Mouse (Mus musculus) forebrain, embryonic 12.5 days (tissue): ENCODE measurements around the gene Lrrc8d. TPM values are rescaled to one million over a fixed set of nuclear protein-coding genes. Genes with fewer than 3 reads are reported as not detected.
A peak's percentile ranks its signal among the peaks of the same experiment; 100 is the strongest.

Experiments
- ATAC-seq: fragments of 200-750 bp; cut with Nextera tagmentation; 2 replicates; pipeline ENCODE4 v1.8.0; 2017; ENCODE audit warnings: moderate TSS enrichment; ENCODE audit not compliant: low FRiP score
- H3K27ac ChIP-seq: fragments of 300-500 bp; sonication (generic); 2 replicates; pipeline ENCODE4 v1.5.1; 2016; ENCODE audit warnings: mild to moderate bottlenecking
- H3K27me3 ChIP-seq: fragments of 300-500 bp; sonication (generic); 2 replicates; pipeline ENCODE4 v1.6.1; 2016; ENCODE audit warnings: mild to moderate bottlenecking
- H3K36me3 ChIP-seq: fragments of 300-500 bp; sonication (generic); replicated peaks from 2 replicates; pipeline ENCODE4 v1.6.1; 2016; ENCODE audit warnings: mild to moderate bottlenecking
- H3K4me1 ChIP-seq: fragments of 300-500 bp; sonication (generic); 2 replicates; pipeline ENCODE4 v1.6.1; 2016
- H3K4me2 ChIP-seq: fragments of 300-500 bp; sonication (generic); 2 replicates; pipeline ENCODE4 v1.6.1; 2016; ENCODE audit warnings: mild to moderate bottlenecking, moderate library complexity
- H3K4me3 ChIP-seq: fragments of 300-500 bp; sonication (generic); replicated peaks from 2 replicates; pipeline ENCODE4 v1.5.1; 2016; ENCODE audit warnings: mild to moderate bottlenecking
- H3K9ac ChIP-seq: fragments of 300-500 bp; sonication (generic); 2 replicates; pipeline ENCODE4 v1.6.1; 2016; ENCODE audit warnings: mild to moderate bottlenecking
- H3K9me3 ChIP-seq: fragments of 300-500 bp; sonication (generic); 2 replicates; pipeline ENCODE4 v1.6.1; 2016
- WGBS: fragments of 180-500 bp; shearing (Covaris S2); methylation state at CpG from one replicate; pipeline ENCODE4 v1.1.7; 2016; 5-methylcytosine and 5-hydroxymethylcytosine counted together
- polyA plus RNA-seq: library from polyadenylated mRNA; unstranded; fragments of >200 nt; fragmentation: Nextera tagmentation; extraction: Ambion mirVana; gene quantifications from 2 replicates; pipeline ENCODE4 v1.2.1, GENCODE M21; 2016

Lrrc8d gene
- polyA plus RNA-seq, 1 experiment from 2014 or later, result 32.7 TPM

DNA sequence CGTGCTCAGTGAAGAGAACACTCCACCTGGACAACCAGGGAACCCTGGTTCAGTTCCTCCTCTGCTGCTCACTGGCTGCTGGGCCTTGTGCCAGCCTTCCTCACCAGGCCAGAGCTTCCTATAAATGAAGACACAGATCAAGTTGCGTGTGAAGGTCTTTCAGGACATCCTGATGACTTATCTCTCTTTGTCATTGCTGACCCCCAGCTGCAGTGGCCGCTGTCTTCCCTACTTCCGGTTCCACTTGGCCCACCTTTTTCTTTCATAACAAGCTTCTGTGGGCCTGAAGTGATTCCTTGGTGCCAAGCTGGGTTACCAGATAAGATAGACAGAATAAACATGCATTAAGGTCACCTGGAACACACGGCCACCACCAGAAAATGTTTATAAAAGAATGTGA, 90.0 kb downstream of the Lrrc8d start:
- ATAC-seq, result no peak
- Histone ChIP-seq H3K36me3 (no peaks in the 10 kb centered on the region), H3K27ac (no peak overlapping the region), H3K9ac (no peak overlapping the region), H3K27me3 (no peaks in the 10 kb centered on the region), H3K4me3 (no peak overlapping the region), H3K9me3 (no peaks in the 10 kb centered on the region), H3K4me1 (peaks cover 37% of the 10 kb centered on the region), H3K4me2 (no peak overlapping the region)
- WGBS, result 88% methylated on average over 5 of the region's 5 CpGs

DNA sequence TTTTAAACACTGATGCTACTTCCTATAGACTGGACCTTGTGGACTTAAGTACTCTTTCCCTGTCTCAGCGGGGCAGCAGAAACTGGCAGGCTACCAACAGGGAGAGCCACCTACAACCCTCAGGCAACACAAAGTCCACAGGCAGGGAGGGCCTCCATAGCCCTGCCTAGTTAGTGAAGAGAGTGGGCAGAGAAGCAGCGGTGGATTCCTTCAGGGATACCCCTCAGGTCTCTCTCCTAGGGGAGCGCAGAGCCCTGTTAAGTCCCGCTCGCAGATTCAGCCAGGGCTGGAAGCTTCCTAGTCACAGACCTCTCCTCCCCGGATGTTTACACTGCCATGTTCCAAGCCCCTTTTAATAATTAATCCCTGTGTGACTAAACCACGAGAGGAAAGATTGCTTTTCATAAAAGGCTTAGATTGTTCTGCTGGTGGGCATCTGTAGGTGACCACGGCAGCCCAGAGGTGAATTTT, 92.6 kb downstream of the Lrrc8d start:
- no peaks in the 10 kb centered on the region for H3K36me3 ChIP-seq
- no peak overlapping the region for H3K4me3 ChIP-seq
- ATAC-seq, result 0 out of 2 replicates have a peak, but pooled peaks have one; percentile 51
- WGBS, result 34% methylated on average over 8 of the region's 8 CpGs
- H3K4me2 ChIP-seq, result 0 out of 2 replicates have a peak overlapping the region, but pooled peaks have one; percentile 0
- H3K27ac ChIP-seq, result peak overlapping the region; percentile 50; the same call in 1 of the 2 replicates
- H3K9me3 ChIP-seq, result no peaks in the 10 kb centered on the region
- peaks cover 28% of the 10 kb centered on the region for H3K4me1 ChIP-seq
- no peaks in the 10 kb centered on the region for H3K27me3 ChIP-seq
- 0 out of 2 replicates have a peak overlapping the region, but pooled peaks have one; percentile 12 for H3K9ac ChIP-seq

DNA sequence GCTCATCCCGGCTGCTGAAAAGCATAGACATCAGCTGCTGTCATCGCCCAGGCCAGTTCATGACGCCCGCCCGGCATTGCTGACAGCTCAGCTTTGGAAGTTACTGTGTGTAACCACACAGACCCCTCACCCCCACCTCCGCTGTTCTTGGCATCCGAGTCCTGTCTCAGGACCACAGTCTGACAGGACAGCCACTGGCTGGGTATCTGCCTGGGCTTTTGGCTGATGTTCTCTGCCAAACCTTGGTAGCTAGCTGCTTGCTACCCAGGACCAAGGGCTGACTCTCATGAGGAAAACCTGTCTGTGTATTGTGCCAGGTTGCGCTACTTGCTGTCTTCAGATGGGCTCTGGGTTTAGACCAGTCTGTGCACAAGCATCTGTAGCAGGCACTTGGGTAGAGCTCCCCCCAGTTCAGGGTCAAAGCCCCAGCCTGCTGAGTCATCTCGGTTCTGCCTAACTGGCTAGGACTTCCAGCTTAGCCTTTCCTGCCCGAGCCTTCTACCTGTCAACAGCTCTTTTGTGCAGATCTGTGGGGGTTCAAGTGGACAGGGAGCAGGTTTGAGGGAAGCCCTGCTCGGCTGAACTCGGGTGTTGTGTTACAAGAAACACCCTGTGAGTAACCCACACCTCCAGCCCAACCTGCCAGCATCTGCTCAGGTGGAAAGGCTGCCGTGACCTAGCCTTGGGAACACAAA, 93.2 kb downstream of the Lrrc8d start:
- H3K4me2 ChIP-seq, result 0 out of 2 replicates have a peak overlapping the region, but pooled peaks have one; percentile 0
- peak; percentile 66; the same call in 1 of the 2 replicates for ATAC-seq
- 38% methylated on average over 13 of the region's 13 CpGs for WGBS

DNA sequence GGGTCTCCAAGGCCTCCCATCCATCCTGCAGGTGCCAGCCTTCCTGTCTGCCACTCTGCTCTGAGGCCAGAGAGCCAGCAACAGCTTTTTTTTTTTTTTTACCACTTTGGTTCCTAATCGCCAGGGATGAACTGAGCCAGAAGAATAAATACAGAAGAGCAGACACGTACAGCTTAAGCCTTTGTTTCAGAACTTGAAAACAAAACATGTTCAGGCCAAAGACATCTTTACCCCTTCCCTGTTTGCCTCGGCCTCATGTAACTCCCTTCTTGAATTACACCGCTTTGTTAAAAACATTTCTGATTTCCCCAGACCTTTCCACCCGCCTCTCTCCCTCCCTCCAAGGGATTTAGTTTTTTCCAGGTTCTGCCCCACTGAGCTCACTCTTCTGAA, 93.8 kb downstream of the Lrrc8d start:
- Histone ChIP-seq H3K4me3 (no peak overlapping the region), H3K9me3 (no peaks in the 10 kb centered on the region), H3K9ac (no peak overlapping the region), H3K36me3 (no peaks in the 10 kb centered on the region), H3K27ac (peak overlapping the region; percentile 50; the same call in 1 of the 2 replicates), H3K27me3 (no peaks in the 10 kb centered on the region), H3K4me2 (no peak overlapping the region), H3K4me1 (peaks cover 25% of the 10 kb centered on the region)
- ATAC-seq, result no peak
- 46% methylated on average over 5 of the region's 5 CpGs for WGBS

More for the DNA sequence above, 93.2 kb downstream of the Lrrc8d start:
- H3K4me1 ChIP-seq, result peaks cover 25% of the 10 kb centered on the region
- H3K27ac ChIP-seq, result peak overlapping the region; percentile 50
- 0 out of 2 replicates have a peak overlapping the region, but pooled peaks have one; percentile 12 for H3K9ac ChIP-seq
- H3K27me3 ChIP-seq, result no peaks in the 10 kb centered on the region
- no peaks in the 10 kb centered on the region for H3K9me3 ChIP-seq
- no peaks in the 10 kb centered on the region for H3K36me3 ChIP-seq
- no peak overlapping the region for H3K4me3 ChIP-seq

DNA sequence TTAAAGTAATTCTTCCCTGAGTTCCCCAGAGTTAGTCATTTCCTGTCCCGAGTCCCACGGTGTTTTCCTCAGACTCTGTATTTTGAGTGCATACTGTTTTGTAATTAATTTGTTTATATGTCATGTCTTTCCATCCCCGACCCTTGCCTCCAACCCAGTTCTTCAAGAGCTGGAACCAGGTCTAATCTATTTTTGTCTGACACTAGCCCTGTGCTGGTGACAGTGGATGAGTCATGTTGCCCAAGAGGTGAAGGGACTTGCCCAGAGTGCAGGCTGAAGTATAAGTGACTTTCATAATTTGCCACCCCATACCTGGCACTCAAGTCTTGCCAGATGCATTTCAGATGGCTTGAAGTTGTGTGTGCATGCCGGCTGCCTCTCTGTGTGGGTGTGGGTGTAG, 98.7 kb downstream of the Lrrc8d start:
- Histone ChIP-seq H3K36me3 (no peaks in the 10 kb centered on the region), H3K27ac (no peak overlapping the region), H3K4me1 (peaks cover 27% of the 10 kb centered on the region), H3K4me2 (no peak overlapping the region), H3K9me3 (no peaks in the 10 kb centered on the region), H3K4me3 (no peak overlapping the region), H3K9ac (no peak overlapping the region), H3K27me3 (no peaks in the 10 kb centered on the region)
- no peak for ATAC-seq
- 91% methylated on average over 4 of the region's 4 CpGs for WGBS

DNA sequence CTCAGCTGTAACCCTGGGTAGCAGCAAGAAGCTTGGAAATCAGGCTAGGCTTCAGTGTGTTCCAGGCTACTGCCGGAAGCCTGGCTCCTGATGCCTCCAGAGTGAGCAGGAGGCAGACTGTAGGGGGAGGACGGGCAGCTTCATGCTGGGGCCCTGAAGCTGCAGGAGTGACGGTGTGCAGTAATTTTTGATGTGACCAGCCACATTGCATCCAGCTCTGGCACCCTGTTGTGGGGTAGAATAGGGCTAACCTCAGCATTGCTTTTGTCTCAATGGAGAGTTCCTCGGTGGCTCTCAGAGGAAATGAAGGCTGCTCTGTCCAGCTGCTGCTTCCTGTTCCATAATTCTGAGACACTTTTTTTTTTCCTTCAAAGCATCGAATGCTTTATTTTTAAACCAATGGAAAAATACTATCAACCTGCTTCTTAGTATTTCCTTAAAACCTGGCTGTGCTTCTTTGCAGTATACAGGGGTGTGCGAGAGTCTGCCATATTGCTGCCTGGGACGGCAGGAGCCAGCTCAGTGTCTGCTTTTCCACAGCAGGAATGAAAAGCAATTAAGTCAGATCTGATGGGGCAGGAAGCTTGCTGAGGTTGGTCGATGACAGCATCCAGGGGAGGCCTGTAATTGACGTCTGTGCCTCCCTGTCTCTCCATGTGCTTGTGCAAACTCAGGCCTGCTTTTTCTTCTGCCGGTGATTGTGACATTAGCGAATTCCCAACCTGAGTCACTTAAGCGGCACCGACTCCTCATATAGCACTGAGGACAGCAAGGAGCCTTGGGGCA, 100.3 kb downstream of the Lrrc8d start:
- no peaks in the 10 kb centered on the region for H3K36me3 ChIP-seq
- H3K27me3 ChIP-seq, result no peaks in the 10 kb centered on the region
- WGBS, result 27% methylated on average over 13 of the region's 13 CpGs
- peak; percentile 76 for ATAC-seq
- no peak overlapping the region; the same call in 1 of the 2 replicates for H3K9ac ChIP-seq
- H3K27ac ChIP-seq, result peak overlapping the region; percentile 59
- no peak overlapping the region for H3K4me2 ChIP-seq
- no peak overlapping the region for H3K4me3 ChIP-seq
- H3K9me3 ChIP-seq, result no peaks in the 10 kb centered on the region
- peaks cover 23% of the 10 kb centered on the region for H3K4me1 ChIP-seq

DNA sequence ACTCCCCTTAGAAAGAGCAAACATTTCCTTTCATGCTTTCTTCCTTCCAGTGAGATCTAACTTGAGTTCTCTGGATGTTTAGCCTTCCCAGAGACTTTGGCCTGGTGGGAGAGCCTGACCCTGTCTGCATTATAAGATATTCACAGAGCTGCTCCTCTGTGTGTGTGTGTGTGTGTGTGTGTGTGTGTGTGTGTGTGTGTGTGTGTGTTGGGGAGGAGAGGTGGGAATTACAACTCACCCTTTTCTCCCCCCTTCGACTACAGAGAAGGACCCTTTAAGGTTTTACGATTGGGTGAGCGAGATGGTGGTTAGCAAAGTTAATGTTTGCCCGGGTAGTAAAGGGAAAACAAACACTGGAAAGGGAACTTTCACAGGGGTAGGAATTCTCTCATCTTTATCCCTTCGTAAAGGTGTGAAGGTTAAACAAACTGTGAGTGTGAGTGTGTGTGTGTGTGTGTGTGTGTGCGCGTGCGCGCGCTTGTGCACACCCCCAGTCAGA, 101.3 kb downstream of the Lrrc8d start:
- Histone ChIP-seq H3K9me3 (no peaks in the 10 kb centered on the region), H3K4me1 (peaks cover 23% of the 10 kb centered on the region), H3K27me3 (no peaks in the 10 kb centered on the region), H3K4me3 (no peak overlapping the region), H3K36me3 (no peaks in the 10 kb centered on the region), H3K27ac (no peak overlapping the region), H3K9ac (no peak overlapping the region), H3K4me2 (no peak overlapping the region)
- ATAC-seq, result no peak
- WGBS, result 91% methylated on average over 10 of the region's 10 CpGs

DNA sequence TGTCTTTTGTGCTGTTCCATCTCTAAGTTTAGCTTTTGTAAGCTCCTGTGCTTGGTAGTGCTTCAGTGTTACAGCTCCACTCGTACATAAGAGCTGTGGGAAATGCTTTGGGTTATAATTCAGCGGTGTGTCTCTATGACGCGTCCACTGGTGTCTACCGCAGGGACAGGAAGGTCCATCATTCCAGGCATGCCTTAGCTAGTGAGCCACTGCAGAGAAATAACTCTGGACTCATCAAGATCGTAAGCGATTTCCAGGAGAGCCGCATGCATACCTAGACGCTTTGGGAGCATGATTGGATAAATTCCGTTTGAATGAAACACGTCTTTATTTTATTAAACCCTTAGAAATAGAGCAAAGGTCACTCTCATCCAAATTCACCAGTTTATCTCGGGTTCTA, 106.2 kb downstream of the Lrrc8d start:
- Histone ChIP-seq H3K4me2 (no peak overlapping the region), H3K4me1 (peaks cover 6% of the 10 kb centered on the region), H3K4me3 (no peak overlapping the region), H3K27ac (no peak overlapping the region), H3K9me3 (no peaks in the 10 kb centered on the region), H3K9ac (no peak overlapping the region), H3K27me3 (no peaks in the 10 kb centered on the region), H3K36me3 (no peaks in the 10 kb centered on the region; the same call in 1 of the 2 replicates)
- 94% methylated on average over 12 of the region's 12 CpGs for WGBS
- ATAC-seq, result no peak

DNA sequence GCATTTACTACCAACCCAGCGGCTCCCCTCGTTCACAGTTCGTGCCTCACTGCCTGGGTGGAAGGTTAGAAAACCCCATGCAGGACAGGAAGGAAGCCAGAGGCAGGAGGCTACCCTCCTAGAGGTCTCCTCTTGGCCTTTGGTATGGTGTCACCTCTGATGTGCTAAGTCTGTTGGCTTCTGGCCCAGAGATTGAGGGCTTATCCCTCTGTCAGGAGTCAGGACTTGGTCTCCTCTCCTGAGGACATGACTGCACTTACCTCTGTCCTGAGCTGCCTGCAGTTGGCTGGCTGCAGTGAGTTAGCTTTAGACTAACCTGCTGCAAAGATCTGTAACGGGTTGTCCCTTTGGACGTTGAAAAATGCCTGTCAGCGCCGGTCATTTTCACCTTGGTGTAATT, 107.7 kb downstream of the Lrrc8d start:
- no peak overlapping the region for H3K4me2 ChIP-seq
- H3K4me3 ChIP-seq, result no peak overlapping the region
- 0 out of 2 replicates have a peak, but pooled peaks cover 9% of the 10 kb centered on the region for H3K9me3 ChIP-seq
- no peak overlapping the region for H3K9ac ChIP-seq
- H3K27ac ChIP-seq, result no peak overlapping the region
- H3K36me3 ChIP-seq, result peaks cover 13% of the 10 kb centered on the region
- no peak for ATAC-seq
- 82% methylated on average over 7 of the region's 7 CpGs for WGBS
- H3K4me1 ChIP-seq, result 0 out of 2 replicates have a peak, but pooled peaks cover 4% of the 10 kb centered on the region
- H3K27me3 ChIP-seq, result no peaks in the 10 kb centered on the region

DNA sequence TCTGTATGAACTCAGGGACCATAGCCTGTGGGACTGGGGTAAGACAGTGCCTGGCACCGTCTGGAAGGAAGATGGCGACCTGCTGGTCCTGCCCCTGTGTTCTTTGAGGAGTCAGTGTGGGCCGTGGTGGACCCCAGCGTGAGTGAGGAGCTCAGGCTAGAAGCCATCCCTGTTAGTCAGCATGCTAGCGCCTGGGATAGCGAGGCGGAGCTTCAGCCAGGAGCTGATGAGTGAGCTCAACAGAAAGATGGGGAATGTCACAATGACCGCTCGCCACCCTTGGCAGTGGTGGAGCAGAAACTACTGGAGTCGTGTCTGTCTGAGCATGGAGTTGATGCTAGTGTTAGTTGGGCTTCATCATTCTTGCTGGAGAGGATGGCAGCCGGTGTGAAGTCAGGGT, 109.3 kb downstream of the Lrrc8d start:
- H3K9me3 ChIP-seq, result peaks cover 19% of the 10 kb centered on the region; the same call in 1 of the 2 replicates
- H3K9ac ChIP-seq, result no peak overlapping the region
- no peak for ATAC-seq
- WGBS, result 89% methylated on average over 11 of the region's 11 CpGs
- H3K36me3 ChIP-seq, result peaks cover 29% of the 10 kb centered on the region
- no peaks in the 10 kb centered on the region for H3K27me3 ChIP-seq
- no peak overlapping the region for H3K4me3 ChIP-seq
- 0 out of 2 replicates have a peak, but pooled peaks cover 4% of the 10 kb centered on the region for H3K4me1 ChIP-seq
- H3K4me2 ChIP-seq, result no peak overlapping the region
- H3K27ac ChIP-seq, result no peak overlapping the region

DNA sequence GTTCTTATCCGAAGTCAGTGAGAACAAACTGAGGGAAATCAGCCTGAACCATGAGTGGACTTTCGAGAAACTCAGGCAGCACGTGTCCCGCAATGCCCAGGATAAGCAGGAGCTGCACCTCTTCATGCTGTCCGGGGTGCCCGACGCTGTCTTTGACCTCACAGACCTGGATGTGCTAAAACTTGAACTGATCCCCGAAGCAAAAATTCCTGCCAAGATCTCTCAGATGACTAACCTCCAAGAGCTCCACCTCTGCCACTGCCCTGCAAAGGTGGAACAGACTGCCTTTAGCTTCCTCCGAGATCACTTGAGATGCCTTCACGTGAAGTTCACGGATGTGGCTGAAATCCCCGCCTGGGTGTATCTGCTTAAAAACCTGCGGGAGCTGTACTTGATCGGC, 113.3 kb downstream of the Lrrc8d start:
- Histone ChIP-seq H3K9ac (no peak overlapping the region), H3K4me3 (no peak overlapping the region), H3K9me3 (peaks cover 19% of the 10 kb centered on the region; the same call in 1 of the 2 replicates), H3K27ac (no peak overlapping the region), H3K4me1 (peaks cover 10% of the 10 kb centered on the region), H3K27me3 (no peaks in the 10 kb centered on the region), H3K36me3 (peaks cover 46% of the 10 kb centered on the region), H3K4me2 (no peak overlapping the region)
- ATAC-seq, result no peak
- 98% methylated on average over 14 of the region's 14 CpGs for WGBS

DNA sequence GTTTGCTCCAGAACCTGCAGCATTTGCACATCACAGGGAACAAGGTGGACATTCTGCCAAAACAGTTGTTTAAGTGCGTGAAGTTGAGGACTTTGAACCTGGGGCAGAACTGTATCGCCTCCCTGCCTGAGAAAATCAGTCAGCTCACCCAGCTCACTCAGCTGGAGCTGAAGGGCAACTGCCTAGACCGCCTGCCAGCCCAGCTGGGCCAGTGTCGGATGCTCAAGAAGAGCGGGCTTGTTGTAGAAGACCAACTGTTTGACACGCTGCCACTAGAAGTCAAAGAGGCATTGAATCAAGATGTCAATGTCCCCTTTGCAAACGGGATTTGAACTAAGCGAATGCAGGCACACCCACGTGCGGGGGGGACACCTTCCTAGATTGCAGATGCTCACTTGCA, 114.2 kb downstream of the Lrrc8d start:
- Histone ChIP-seq H3K9me3 (peaks cover 19% of the 10 kb centered on the region; the same call in 1 of the 2 replicates), H3K27ac (no peak overlapping the region), H3K4me3 (no peak overlapping the region), H3K36me3 (peaks cover 46% of the 10 kb centered on the region), H3K27me3 (no peaks in the 10 kb centered on the region), H3K9ac (no peak overlapping the region), H3K4me1 (peaks cover 19% of the 10 kb centered on the region), H3K4me2 (no peak overlapping the region)
- 94% methylated on average over 10 of the region's 10 CpGs for WGBS
- no peak for ATAC-seq
